Mouse (Mus musculus): ENCODE measurements around the gene Micu1. TPM values are rescaled to one million over a fixed set of nuclear protein-coding genes. Genes with fewer than 3 reads are reported as not detected.
A peak's percentile ranks its signal among the peaks of the same experiment; 100 is the strongest.

Micu1 gene
- polyA plus RNA-seq, 1 experiment, result 41.8 TPM

GRCm38 (mm10) chr10:59703060-59703760, 933 bp downstream of the Micu1 start:
- peak overlapping the region; percentile 88 for H3K4me3 ChIP-seq (ENCODE audit: insufficient read depth, low read depth, low read length)
- H3K27ac ChIP-seq (replicated peaks; ENCODE audit: low read depth, low read length), result no peak overlapping the region
- peaks cover 5% of the 10 kb centered on the region; the same call in 1 of the 2 replicates for H3K4me1 ChIP-seq (ENCODE audit: control insufficient read depth, insufficient read depth, insufficient read length, low read length)

GRCm38 (mm10) chr10:59706991-59707546, 4.8 kb downstream of the Micu1 start:
- Histone ChIP-seq H3K4me3 (ENCODE audit: insufficient read depth, low read depth, low read length) (no peak overlapping the region), H3K27ac (replicated peaks; ENCODE audit: low read depth, low read length) (no peak overlapping the region), H3K4me1 (ENCODE audit: control insufficient read depth, insufficient read depth, insufficient read length, low read length) (peaks cover 5% of the 10 kb centered on the region; the same call in 1 of the 2 replicates)

GRCm38 (mm10) chr10:59707595-59707994, 5.3 kb downstream of the Micu1 start:
- Histone ChIP-seq H3K4me3 (ENCODE audit: insufficient read depth, low read depth, low read length) (no peak overlapping the region), H3K4me1 (ENCODE audit: control insufficient read depth, insufficient read depth, insufficient read length, low read length) (peaks cover 5% of the 10 kb centered on the region; the same call in 1 of the 2 replicates), H3K27ac (replicated peaks; ENCODE audit: low read depth, low read length) (no peak overlapping the region)

- no peaks in the 10 kb centered on the region for H3K4me1 ChIP-seq (ENCODE audit: control insufficient read depth, insufficient read depth, insufficient read length, low read length)
- H3K4me3 ChIP-seq (ENCODE audit: insufficient read depth, low read depth, low read length), result no peak overlapping the region
Observed at GRCm38 (mm10) chr10:59709281-59709680, 7.0 kb downstream of the Micu1 start.

GRCm38 (mm10) chr10:59710246-59710645, 8.0 kb downstream of the Micu1 start:
- Histone ChIP-seq H3K27ac (replicated peaks; ENCODE audit: low read depth, low read length) (no peak overlapping the region), H3K4me3 (ENCODE audit: insufficient read depth, low read depth, low read length) (no peak overlapping the region), H3K4me1 (ENCODE audit: control insufficient read depth, insufficient read depth, insufficient read length, low read length) (no peaks in the 10 kb centered on the region)

More at GRCm38 (mm10) chr10:59709281-59709680, 7.0 kb downstream of the Micu1 start:
- no peak overlapping the region for H3K27ac ChIP-seq (replicated peaks; ENCODE audit: low read depth, low read length)

- Histone ChIP-seq H3K27ac (replicated peaks; ENCODE audit: low read depth, low read length) (no peak overlapping the region), H3K4me1 (ENCODE audit: control insufficient read depth, insufficient read depth, insufficient read length, low read length) (no peaks in the 10 kb centered on the region), H3K4me3 (ENCODE audit: insufficient read depth, low read depth, low read length) (no peak overlapping the region)
Observed at GRCm38 (mm10) chr10:59712062-59712461, 9.8 kb downstream of the Micu1 start.

GRCm38 (mm10) chr10:59720017-59720416, 17.7 kb downstream of the Micu1 start:
- no peak overlapping the region for H3K4me3 ChIP-seq (ENCODE audit: insufficient read depth, low read depth, low read length)
- no peak overlapping the region for H3K27ac ChIP-seq (replicated peaks; ENCODE audit: low read depth, low read length)
- H3K4me1 ChIP-seq (ENCODE audit: control insufficient read depth, insufficient read depth, insufficient read length, low read length), result no peaks in the 10 kb centered on the region; the same call in 1 of the 2 replicates

GRCm38 (mm10) chr10:59721555-59721954, 19.3 kb downstream of the Micu1 start:
- H3K27ac ChIP-seq (replicated peaks; ENCODE audit: low read depth, low read length), result no peak overlapping the region
- H3K4me1 ChIP-seq (ENCODE audit: control insufficient read depth, insufficient read depth, insufficient read length, low read length), result no peaks in the 10 kb centered on the region; the same call in none of the 2 replicates
- no peak overlapping the region for H3K4me3 ChIP-seq (ENCODE audit: insufficient read depth, low read depth, low read length)

GRCm38 (mm10) chr10:59724634-59725033, 22.4 kb downstream of the Micu1 start:
- Histone ChIP-seq H3K4me1 (ENCODE audit: control insufficient read depth, insufficient read depth, insufficient read length, low read length) (no peaks in the 10 kb centered on the region; the same call in none of the 2 replicates), H3K27ac (replicated peaks; ENCODE audit: low read depth, low read length) (no peak overlapping the region), H3K4me3 (ENCODE audit: insufficient read depth, low read depth, low read length) (no peak overlapping the region)

GRCm38 (mm10) chr10:59727251-59727650, 25.0 kb downstream of the Micu1 start:
- Histone ChIP-seq H3K27ac (replicated peaks; ENCODE audit: low read depth, low read length) (no peak overlapping the region), H3K4me1 (ENCODE audit: control insufficient read depth, insufficient read depth, insufficient read length, low read length) (no peaks in the 10 kb centered on the region; the same call in none of the 2 replicates), H3K4me3 (ENCODE audit: insufficient read depth, low read depth, low read length) (no peak overlapping the region)

GRCm38 (mm10) chr10:59729261-59729660, 27.0 kb downstream of the Micu1 start:
- H3K27ac ChIP-seq (replicated peaks; ENCODE audit: low read depth, low read length), result no peak overlapping the region
- H3K4me3 ChIP-seq (ENCODE audit: insufficient read depth, low read depth, low read length), result no peak overlapping the region
- H3K4me1 ChIP-seq (ENCODE audit: control insufficient read depth, insufficient read depth, insufficient read length, low read length), result no peaks in the 10 kb centered on the region; the same call in 1 of the 2 replicates

- H3K4me1 ChIP-seq (ENCODE audit: control insufficient read depth, insufficient read depth, insufficient read length, low read length), result no peaks in the 10 kb centered on the region; the same call in 1 of the 2 replicates
- no peak overlapping the region for H3K27ac ChIP-seq (replicated peaks; ENCODE audit: low read depth, low read length)
- H3K4me3 ChIP-seq (ENCODE audit: insufficient read depth, low read depth, low read length), result no peak overlapping the region
Observed at GRCm38 (mm10) chr10:59729842-59730241, 27.6 kb downstream of the Micu1 start.

GRCm38 (mm10) chr10:59736027-59736598, 33.8 kb downstream of the Micu1 start:
- Histone ChIP-seq H3K27ac (replicated peaks; ENCODE audit: low read depth, low read length) (no peak overlapping the region), H3K4me1 (ENCODE audit: control insufficient read depth, insufficient read depth, insufficient read length, low read length) (no peaks in the 10 kb centered on the region)

GRCm38 (mm10) chr10:59741448-59741847, 39.2 kb downstream of the Micu1 start:
- no peaks in the 10 kb centered on the region for H3K4me1 ChIP-seq (ENCODE audit: control insufficient read depth, insufficient read depth, insufficient read length, low read length)
- 0 out of 2 replicates have a peak overlapping the region, but pooled peaks have one; percentile 21 for H3K27ac ChIP-seq (replicated peaks; ENCODE audit: low read depth, low read length)

More at GRCm38 (mm10) chr10:59736027-59736598, 33.8 kb downstream of the Micu1 start:
- no peak overlapping the region for H3K4me3 ChIP-seq (ENCODE audit: insufficient read depth, low read depth, low read length)

GRCm38 (mm10) chr10:59743397-59743796, 41.1 kb downstream of the Micu1 start:
- Histone ChIP-seq H3K4me1 (ENCODE audit: control insufficient read depth, insufficient read depth, insufficient read length, low read length) (no peaks in the 10 kb centered on the region), H3K27ac (replicated peaks; ENCODE audit: low read depth, low read length) (no peak overlapping the region), H3K4me3 (ENCODE audit: insufficient read depth, low read depth, low read length) (no peak overlapping the region)

More at GRCm38 (mm10) chr10:59741448-59741847, 39.2 kb downstream of the Micu1 start:
- H3K4me3 ChIP-seq (ENCODE audit: insufficient read depth, low read depth, low read length), result no peak overlapping the region
